Mouse (Mus musculus) midbrain, postnatal 0 days (tissue): ENCODE measurements around the gene Kcnc3. TPM values are rescaled to one million over a fixed set of nuclear protein-coding genes. Genes with fewer than 3 reads are reported as not detected.
A peak's percentile ranks its signal among the peaks of the same experiment; 100 is the strongest.

Source experiments
- ATAC-seq: fragments of 200-750 bp; cut with Nextera tagmentation; 2 replicates; pipeline ENCODE4 v1.8.0; 2017; ENCODE audit warnings: moderate number of reproducible peaks, mild to moderate bottlenecking, moderate TSS enrichment, moderate library complexity; ENCODE audit not compliant: low FRiP score
- DNase-seq: peaks from one replicate; pipeline ENCODE4 v3.0.0-alpha.2; 2015; ENCODE audit warnings: low spot score
- H3K27ac ChIP-seq: fragments of 300-500 bp; sonication (generic); 2 replicates; pipeline ENCODE4 v1.5.1; 2014; ENCODE audit warnings: low read depth, mild to moderate bottlenecking, low read length, mixed read lengths
- H3K27me3 ChIP-seq: fragments of 300-500 bp; sonication (generic); 2 replicates; pipeline ENCODE4 v1.6.1; 2014; ENCODE audit warnings: low read length, control low read depth, mixed read lengths; ENCODE audit not compliant: insufficient read depth
- H3K36me3 ChIP-seq: fragments of 300-500 bp; sonication (generic); 2 replicates; pipeline ENCODE4 v1.6.1; 2014; ENCODE audit warnings: low read length, control low read depth, mixed read lengths; ENCODE audit not compliant: insufficient read depth
- H3K4me1 ChIP-seq: fragments of 300-500 bp; sonication (generic); 2 replicates; pipeline ENCODE4 v1.6.1; 2014; ENCODE audit warnings: mild to moderate bottlenecking, control low read depth, antibody characterized with exemption, low read length, mixed read lengths; ENCODE audit not compliant: insufficient read depth
- H3K4me2 ChIP-seq: fragments of 300-500 bp; sonication (generic); 2 replicates; pipeline ENCODE4 v1.6.1; 2014; ENCODE audit warnings: low read depth, mild to moderate bottlenecking, low read length, mixed read lengths; ENCODE audit not compliant: poor library complexity, severe bottlenecking
- H3K4me3 ChIP-seq: fragments of 300-500 bp; sonication (generic); 2 replicates; pipeline ENCODE4 v1.5.1; 2014; ENCODE audit warnings: low read depth, mild to moderate bottlenecking, low read length, moderate library complexity
- H3K9ac ChIP-seq: fragments of 300-500 bp; sonication (generic); replicated peaks from 2 replicates; pipeline ENCODE4 v1.6.1; 2014; ENCODE audit warnings: mild to moderate bottlenecking, low read length, moderate library complexity, mixed read lengths; ENCODE audit not compliant: poor library complexity, severe bottlenecking
- H3K9me3 ChIP-seq: fragments of 300-500 bp; sonication (generic); 2 replicates; pipeline ENCODE4 v1.6.1; 2016; ENCODE audit warnings: low read length, control low read depth
- CTCF ChIP-seq: IDR thresholded peaks from 2 replicates; pipeline ENCODE4 v1.5.1; 2016; ENCODE audit warnings: antibody characterized with exemption, mild to moderate bottlenecking
- WGBS: fragments of 180-500 bp; shearing (Covaris S2); extraction: QIAGEN DNeasy Blood & Tissue Kit; methylation state at CpG from one replicate; pipeline ENCODE4 v1.1.7; 2014; 5-methylcytosine and 5-hydroxymethylcytosine counted together
- polyA plus RNA-seq: library from polyadenylated mRNA; unstranded; fragments of >200 nt; fragmentation: Nextera tagmentation; extraction: Ambion mirVana; gene quantifications from 2 replicates; pipeline ENCODE4 v1.2.1, GENCODE M21; 2015
- total RNA-seq: library from RNA; depleted of rRNA; stranded (reverse); fragments of >200 nt; gene quantifications from 2 replicates; pipeline ENCODE4 v1.2.3, GENCODE M21; 2014

Kcnc3 gene
- total and polyA plus RNA-seq, 2 experiments from 2014 or later = 6.6 to 25.4 TPM

DNA sequence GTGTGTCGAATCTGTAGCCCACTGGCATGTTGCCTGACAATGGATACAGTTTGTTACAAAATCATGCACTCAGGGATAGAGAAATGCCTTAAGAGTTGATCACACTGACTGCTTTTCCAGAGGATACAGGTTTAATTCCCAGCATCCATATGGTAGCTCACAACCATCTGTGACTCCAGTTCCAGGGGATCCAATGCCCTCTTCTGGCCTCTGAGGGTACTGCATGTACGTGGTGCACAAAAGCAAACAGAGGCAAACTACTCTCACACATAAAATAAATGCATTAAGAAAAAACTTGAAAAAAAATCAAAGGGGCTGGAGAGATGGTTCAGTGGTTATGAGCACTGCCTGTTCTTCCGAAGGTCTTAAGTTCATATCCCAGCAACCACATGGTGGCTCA is 26.6 kb downstream of the Kcnc3 start:
- DNase-seq = no peak
- no peak for ATAC-seq
- Histone ChIP-seq H3K9me3 (no peaks in the 10 kb centered on the region), H3K27me3 (peaks cover 11% of the 10 kb centered on the region; the same call in 1 of the 2 replicates), H3K4me1 (no peaks in the 10 kb centered on the region), H3K27ac (no peak overlapping the region), H3K4me3 (no peak overlapping the region), H3K9ac (no peak overlapping the region), H3K4me2 (no peak overlapping the region), H3K36me3 (no peaks in the 10 kb centered on the region)
- WGBS = 80% methylated on average over 3 of the region's 3 CpGs
- TF ChIP-seq CTCF = peak; percentile 46

DNA sequence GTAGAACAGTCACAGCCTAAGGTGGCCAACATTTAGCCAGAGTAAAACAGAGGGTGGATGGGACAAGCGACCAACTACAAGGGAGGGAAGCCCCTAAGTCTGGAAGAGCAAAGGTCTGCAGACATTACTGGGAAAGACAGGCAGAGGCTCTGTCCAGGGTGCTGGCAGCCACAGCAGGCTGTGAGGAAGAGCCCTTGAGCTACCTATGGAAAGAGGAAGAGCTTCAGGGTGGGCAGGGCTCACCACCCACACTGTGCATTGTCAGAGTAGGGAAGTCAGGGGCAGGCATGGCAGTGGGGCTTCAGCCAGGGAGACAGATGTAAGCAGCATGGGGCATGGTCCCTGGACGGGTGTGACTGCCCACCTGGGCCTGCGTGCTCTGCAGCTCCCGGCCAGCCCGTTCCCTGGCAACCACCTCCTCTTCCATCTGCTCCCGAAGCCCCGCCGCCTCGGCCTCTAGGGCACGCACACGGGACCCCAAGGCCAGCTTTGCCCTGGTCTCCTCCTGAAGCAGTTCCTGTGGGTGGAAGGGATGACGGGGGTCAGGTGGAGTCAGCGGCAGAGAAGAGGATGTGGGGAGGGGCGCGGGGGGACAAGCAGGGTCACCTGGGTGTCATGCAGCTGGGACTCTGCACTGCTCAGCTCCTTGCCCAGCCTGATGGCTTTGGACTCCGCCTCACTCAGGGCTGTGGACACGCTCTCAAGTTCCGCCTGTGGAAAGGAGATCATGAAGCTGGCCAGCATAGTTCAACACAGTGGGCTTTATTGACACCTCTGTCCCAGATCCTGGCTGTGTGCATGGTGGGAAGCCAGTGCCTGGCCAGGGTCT is 33.5 kb downstream of the Kcnc3 start:
- 52% methylated on average over 18 of the region's 18 CpGs for WGBS
- Histone ChIP-seq H3K4me2 (no peak overlapping the region), H3K9ac (no peak overlapping the region), H3K27me3 (no peaks in the 10 kb centered on the region), H3K36me3 (no peaks in the 10 kb centered on the region), H3K4me1 (no peaks in the 10 kb centered on the region), H3K27ac (no peak overlapping the region), H3K4me3 (no peak overlapping the region), H3K9me3 (no peaks in the 10 kb centered on the region)
- no peak for TF ChIP-seq CTCF
- no peak for DNase-seq
- no peak for ATAC-seq

DNA sequence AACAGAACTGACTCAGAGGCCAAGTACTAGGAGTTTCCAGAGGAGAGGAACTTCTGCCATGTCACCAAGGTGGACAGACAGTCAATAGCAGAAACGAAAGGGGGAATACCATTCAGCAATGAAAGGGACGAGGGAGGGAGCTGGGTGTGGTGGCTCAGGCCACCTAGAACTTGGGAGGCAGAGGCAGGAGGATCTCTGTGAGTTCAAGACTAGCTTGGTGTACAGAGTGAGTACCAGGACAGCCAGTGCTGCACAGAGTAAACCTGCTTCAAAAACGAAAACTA is 34.0 kb downstream of the Kcnc3 start:
- TF ChIP-seq CTCF = no peak
- no peaks in the 10 kb centered on the region for H3K27me3 ChIP-seq
- H3K4me3 ChIP-seq = no peak overlapping the region
- no peak for ATAC-seq
- no peak overlapping the region for H3K4me2 ChIP-seq
- no peaks in the 10 kb centered on the region for H3K36me3 ChIP-seq
- no peak for DNase-seq
- H3K9ac ChIP-seq = no peak overlapping the region
- H3K4me1 ChIP-seq = no peaks in the 10 kb centered on the region
- H3K27ac ChIP-seq = no peak overlapping the region
- H3K9me3 ChIP-seq = no peaks in the 10 kb centered on the region
- WGBS = 78% methylated on average over 3 of the region's 3 CpGs

DNA sequence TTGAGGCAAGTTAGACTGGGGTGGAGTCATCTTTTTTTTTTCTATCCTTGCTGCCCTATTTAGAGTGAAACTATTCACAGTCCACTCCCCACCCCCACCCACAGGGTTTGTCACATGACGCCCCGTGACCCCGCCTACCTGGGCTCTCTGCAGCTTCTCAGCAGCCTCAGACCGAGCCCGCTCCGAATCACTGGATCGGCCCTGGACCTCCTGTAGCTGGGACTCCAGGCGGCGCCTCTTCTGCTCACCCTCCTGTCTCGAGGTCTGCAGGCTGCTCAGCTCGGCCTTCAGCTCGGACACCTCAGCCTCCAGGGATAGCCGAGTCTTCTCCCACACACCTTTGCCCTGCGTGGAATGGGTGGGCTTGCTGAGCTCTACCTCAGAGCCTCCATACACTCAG is 34.4 kb downstream of the Kcnc3 start:
- Histone ChIP-seq H3K36me3 (no peaks in the 10 kb centered on the region), H3K4me2 (no peak overlapping the region), H3K4me3 (no peak overlapping the region), H3K4me1 (no peaks in the 10 kb centered on the region), H3K9me3 (no peaks in the 10 kb centered on the region), H3K27me3 (no peaks in the 10 kb centered on the region), H3K9ac (no peak overlapping the region), H3K27ac (no peak overlapping the region)
- 59% methylated on average over 14 of the region's 14 CpGs for WGBS
- ATAC-seq (no peak), DNase-seq (no peak)
- TF ChIP-seq CTCF = no peak

DNA sequence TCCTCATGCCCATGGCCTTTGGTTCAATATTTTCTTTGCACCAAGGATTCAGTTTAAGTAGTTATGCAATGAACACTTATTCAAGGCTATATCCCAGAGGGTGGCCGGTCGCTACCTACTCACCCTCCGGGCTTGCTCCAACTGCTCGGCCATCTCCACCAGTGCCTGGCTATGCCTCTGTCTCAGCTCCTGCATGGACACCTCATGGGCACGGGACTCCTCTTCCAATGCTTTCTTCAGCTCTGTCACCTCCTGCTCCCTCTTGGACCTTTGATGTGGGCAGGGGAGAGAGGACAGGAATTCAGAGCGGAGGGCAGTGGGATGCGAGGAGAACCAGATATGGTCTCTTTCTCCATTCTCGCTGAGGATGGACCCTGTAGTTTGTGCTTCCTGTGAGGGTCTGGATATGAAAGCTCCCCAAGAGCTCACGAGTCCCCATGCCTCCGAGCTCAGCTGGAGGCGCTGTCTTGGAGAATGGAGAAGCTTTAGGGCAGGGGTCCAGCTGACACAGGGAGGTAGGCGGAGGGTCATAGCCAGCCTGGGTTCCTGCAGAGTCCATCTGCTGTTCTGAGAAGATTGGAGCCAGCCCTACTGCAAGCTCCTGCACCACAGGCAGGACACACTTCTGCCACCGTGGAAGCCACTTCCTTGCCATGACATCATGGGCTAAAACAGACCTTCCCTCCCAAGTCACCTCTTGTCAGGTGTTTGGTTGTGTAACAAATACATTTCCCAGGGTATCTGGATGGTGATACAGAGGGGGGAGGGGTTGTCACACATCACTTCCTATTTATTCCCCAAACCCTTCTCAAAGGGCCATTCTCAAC is 35.0 kb downstream of the Kcnc3 start:
- no peak overlapping the region for H3K27ac ChIP-seq
- H3K4me2 ChIP-seq = no peak overlapping the region
- no peak for TF ChIP-seq CTCF
- H3K9ac ChIP-seq = no peak overlapping the region
- H3K36me3 ChIP-seq = no peaks in the 10 kb centered on the region
- H3K9me3 ChIP-seq = no peaks in the 10 kb centered on the region
- DNase-seq (no peak), ATAC-seq (no peak)
- H3K4me1 ChIP-seq = no peaks in the 10 kb centered on the region
- H3K27me3 ChIP-seq = no peaks in the 10 kb centered on the region
- 90% methylated on average over 13 of the region's 13 CpGs for WGBS
- no peak overlapping the region for H3K4me3 ChIP-seq

DNA sequence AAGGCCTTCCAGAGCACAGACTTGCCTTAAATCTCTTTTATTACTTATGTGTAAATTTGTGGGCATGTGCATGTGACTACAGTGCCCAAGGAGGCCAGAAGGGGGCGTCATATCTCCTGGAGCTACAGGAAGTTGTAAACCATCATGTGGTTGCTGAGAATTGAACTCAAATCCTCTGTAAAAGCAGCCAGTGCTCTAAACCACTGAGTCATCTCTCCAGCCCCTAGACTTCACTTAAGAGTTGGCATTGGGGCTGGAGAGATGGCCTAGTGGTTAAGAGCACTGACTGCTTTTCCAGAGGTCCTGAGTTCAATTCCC is 35.6 kb downstream of the Kcnc3 start:
- H3K9ac ChIP-seq = no peak overlapping the region
- no peaks in the 10 kb centered on the region for H3K9me3 ChIP-seq
- H3K27me3 ChIP-seq = no peaks in the 10 kb centered on the region
- H3K27ac ChIP-seq = no peak overlapping the region
- DNase-seq = no peak
- H3K4me1 ChIP-seq = no peaks in the 10 kb centered on the region
- ATAC-seq = no peak
- no peaks in the 10 kb centered on the region for H3K36me3 ChIP-seq
- no peak overlapping the region for H3K4me2 ChIP-seq
- no peak for TF ChIP-seq CTCF
- no peak overlapping the region for H3K4me3 ChIP-seq
- WGBS = 57% methylated on average over 1 of the region's 1 CpGs
